ENCODE assay signal across 12 mouse cellular contexts in genomic region chr7:128359741-128360140, GRCm38 (mm10). TPM values are rescaled to one million over a fixed set of nuclear protein-coding genes. Genes with fewer than 3 reads are reported as not detected.
DNase-seq lines count a peak whose midpoint lies in the region; ATAC-seq and TF ChIP-seq lines count a peak whose summit lies in the region.
"Had no signal": no experiment of that assay in that cellular context is flagged by ENCODE, and none has a peak within 500 bp of the region (broad histone marks: within the 10 kb centered on the region; RNA-seq: fewer than 3 reads in every experiment).

No protein-coding gene starts in this region.

- DNase-seq in MEL (ENCODE audit: low read depth, low spot score): peak; percentile 24
- DNase-seq in left cerebral cortex, adult 9 months (ENCODE audit: low spot score in 2 of 2): no peak
- DNase-seq: heart, postnatal 36 days; kidney, postnatal 25 days had no signal

- TF ChIP-seq POLR2A in MEL (IDR thresholded peaks at IDR 0.05; ENCODE audit: control insufficient read depth in 1 of 2, insufficient read depth in 1 of 2, low read depth in 1 of 2, low read length in 2 of 2, poor library complexity in 1 of 2): no peak

- no peaks in the 10 kb centered on the region for H3K27me3 ChIP-seq in intestine, postnatal 0 days (replicated peaks; ENCODE audit: control insufficient read depth, insufficient read depth, low read length)
- no peaks in the 10 kb centered on the region for H3K27me3 ChIP-seq in intestine, embryonic 15.5 days (replicated peaks)
- H3K27me3 ChIP-seq in C2C12 (ENCODE audit: control insufficient read depth, insufficient read depth, insufficient read length) (no peaks in the 10 kb centered on the region), MEL (ENCODE audit: control insufficient read depth in 1 of 2, insufficient read depth in 2 of 2, low read length in 2 of 2) (peaks cover 5 to 9% of the 10 kb centered on the region in 2 experiments; a peak in 3 of 4 replicates)
- H3K27me3 ChIP-seq: midbrain, embryonic 13.5 days had no signal

- TF ChIP-seq EP300 in MEL (IDR thresholded peaks at IDR 0.05; ENCODE audit: low read depth in 1 of 2, low read length in 2 of 2): no peak

- no peak overlapping the region for H3K4me3 ChIP-seq in intestine, postnatal 0 days (ENCODE audit: low read depth, low read length)
- no peak overlapping the region for H3K4me3 ChIP-seq in intestine, embryonic 15.5 days (replicated peaks)
- H3K4me3 ChIP-seq in C2C12 (ENCODE audit: insufficient read depth, poor library complexity, severe bottlenecking) (no peak overlapping the region), MEL (ENCODE audit: control insufficient read depth in 1 of 2, insufficient read depth in 1 of 2, low read depth in 2 of 2, low read length in 2 of 2) (no peak overlapping the region), macrophage (ENCODE audit: inconsistent target) (no peak overlapping the region)
- H3K4me3 ChIP-seq: left cerebral cortex, adult 2 months; midbrain, embryonic 13.5 days had no signal

- 77% methylated on average over 9 of the region's 9 CpGs for WGBS in intestine, postnatal 0 days
- WGBS in intestine, embryonic 15.5 days: 72% methylated on average over 9 of the region's 9 CpGs
- 84% methylated on average over 9 of the region's 9 CpGs for WGBS in macrophage (ENCODE audit: missing documents)

- no peak overlapping the region for H3K27ac ChIP-seq in intestine, postnatal 0 days (ENCODE audit: low read depth, low read length)
- no peak overlapping the region for H3K27ac ChIP-seq in intestine, embryonic 15.5 days
- H3K27ac ChIP-seq in MEL (ENCODE audit: control insufficient read depth, low read depth, low read length): no peak overlapping the region
- peak overlapping the region; percentile 24; the same call in 1 of the 2 replicates for H3K27ac ChIP-seq in macrophage
- H3K27ac ChIP-seq: left cerebral cortex, adult 2 months; midbrain, embryonic 13.5 days had no signal

- ATAC-seq in intestine, postnatal 0 days: no peak
- ATAC-seq in intestine, embryonic 15.5 days: no peak
- ATAC-seq in erythroid progenitor cell, adult 5-6 weeks (replicated peaks; ENCODE audit: low FRiP score, poor library complexity, severe bottlenecking): no peak
- no peak for ATAC-seq in monocyte, adult 5-6 weeks (replicated peaks; ENCODE audit: insufficient number of reproducible peaks, low FRiP score, low TSS enrichment, poor library complexity, severe bottlenecking)
- ATAC-seq: midbrain, embryonic 13.5 days had no signal

- H3K4me2 ChIP-seq in intestine, postnatal 0 days (replicated peaks; ENCODE audit: low read depth): no peak overlapping the region
- H3K4me2 ChIP-seq in intestine, embryonic 15.5 days (replicated peaks): no peak overlapping the region
- H3K4me2 ChIP-seq: midbrain, embryonic 13.5 days had no signal

- peak; percentile 46 for TF ChIP-seq CTCF in intestine, postnatal 0 days (IDR thresholded peaks at IDR 0.05; ENCODE audit: low read depth)
- TF ChIP-seq CTCF in C2C12 (IDR thresholded peaks at IDR 0.05; ENCODE audit: control insufficient read depth, insufficient read depth, insufficient read length) (peak; percentile 9), MEL (IDR thresholded peaks at IDR 0.05 in 2 of 3, conservative IDR thresholded peaks at IDR 0.05 in 1 of 3; ENCODE audit: control insufficient read depth in 1 of 3, insufficient read depth in 1 of 3, low read depth in 2 of 3, low read length in 3 of 3, poor library complexity in 1 of 3, severe bottlenecking in 1 of 3) (peak; percentile 17 to 51 (median 47); a peak in 4 of 6 replicates)

- H3ac ChIP-seq in C2C12 (ENCODE audit: control insufficient read depth, insufficient read length, low read depth): no peak overlapping the region

- no peaks in the 10 kb centered on the region; the same call in 1 of the 2 replicates for H3K4me1 ChIP-seq in intestine, postnatal 0 days (replicated peaks; ENCODE audit: control insufficient read depth, insufficient read depth, low read length)
- H3K4me1 ChIP-seq in intestine, embryonic 15.5 days (replicated peaks): no peaks in the 10 kb centered on the region
- H3K4me1 ChIP-seq in MEL (ENCODE audit: control insufficient read depth in 1 of 2, insufficient read depth in 2 of 2, low read length in 2 of 2): peaks cover 5% of the 10 kb centered on the region in 2 experiments; a peak in 3 of 4 replicates
- H3K4me1 ChIP-seq: midbrain, embryonic 13.5 days had no signal

- no peaks in the 10 kb centered on the region for H3K79me2 ChIP-seq in C2C12 (ENCODE audit: control insufficient read depth, insufficient read depth)
- no peaks in the 10 kb centered on the region for H3K79me2 ChIP-seq in MEL (ENCODE audit: control insufficient read depth, insufficient read depth, low read length, poor library complexity)
- no peaks in the 10 kb centered on the region for H3K79me2 ChIP-seq in macrophage (ENCODE audit: inconsistent target)

- TF ChIP-seq RAD21 in MEL (IDR thresholded peaks at IDR 0.05; ENCODE audit: low read depth, low read length): peak; percentile 57

- H3K79me3 ChIP-seq in C2C12 (ENCODE audit: low read depth): no peaks in the 10 kb centered on the region

- no peak overlapping the region for H3K9ac ChIP-seq in intestine, postnatal 0 days (ENCODE audit: low read depth, low read length)
- H3K9ac ChIP-seq in intestine, embryonic 15.5 days: no peak overlapping the region
- H3K9ac ChIP-seq in MEL (ENCODE audit: control insufficient read depth, low read depth, low read length, poor library complexity, severe bottlenecking): no peak overlapping the region
- H3K9ac ChIP-seq: midbrain, embryonic 13.5 days had no signal

- H3K9me3 ChIP-seq in intestine, postnatal 0 days (ENCODE audit: control insufficient read depth): no peaks in the 10 kb centered on the region
- no peaks in the 10 kb centered on the region for H3K9me3 ChIP-seq in intestine, embryonic 15.5 days
- H3K9me3 ChIP-seq in MEL (replicated peaks; ENCODE audit: insufficient read depth, low read length): no peaks in the 10 kb centered on the region
- H3K9me3 ChIP-seq: midbrain, embryonic 13.5 days had no signal

- H3K36me3 ChIP-seq in intestine, postnatal 0 days (ENCODE audit: control insufficient read depth, insufficient read depth): no peaks in the 10 kb centered on the region
- no peaks in the 10 kb centered on the region for H3K36me3 ChIP-seq in intestine, embryonic 15.5 days
- H3K36me3 ChIP-seq in C2C12 (ENCODE audit: control insufficient read depth, insufficient read depth) (no peaks in the 10 kb centered on the region), MEL (ENCODE audit: control insufficient read depth in 1 of 2, insufficient read depth in 2 of 2, low read length in 2 of 2) (peaks cover 0 to 4% of the 10 kb centered on the region in 2 experiments; a peak in 2 of 4 replicates), macrophage (ENCODE audit: inconsistent target) (no peaks in the 10 kb centered on the region)
- H3K36me3 ChIP-seq: midbrain, embryonic 13.5 days had no signal

TF ChIP-seq in C2C12, 6 proteins besides CTCF, POLR2A, EP300 and RAD21:
- no peak for TF ChIP-seq FOSL1 (IDR thresholded peaks at IDR 0.05; ENCODE audit: insufficient read depth, low read length, poor library complexity, severe bottlenecking)
- no peak for TF ChIP-seq MYOD1 (IDR thresholded peaks at IDR 0.05; ENCODE audit: control insufficient read depth, insufficient read length, low read depth)
- TF ChIP-seq CEBPB (IDR thresholded peaks at IDR 0.05; ENCODE audit: low read depth): no peak
- TF ChIP-seq MYOG (IDR thresholded peaks at IDR 0.05; ENCODE audit: control insufficient read depth, extremely low read depth, insufficient read length): no peak
- no peak for TF ChIP-seq MAX (IDR thresholded peaks at IDR 0.05)
- TF ChIP-seq USF1 (IDR thresholded peaks at IDR 0.05; ENCODE audit: low read depth): no peak

TF ChIP-seq in MEL, 35 proteins besides CTCF, POLR2A, EP300 and RAD21 (continues in another document):
- TF ChIP-seq JUND (IDR thresholded peaks at IDR 0.05; ENCODE audit: low read depth, low read length): no peak
- no peak for TF ChIP-seq GABPA (IDR thresholded peaks at IDR 0.05; ENCODE audit: low read depth, low read length)
- TF ChIP-seq TAL1 (IDR thresholded peaks at IDR 0.05; ENCODE audit: low read length): no peak
- no peak for TF ChIP-seq KAT2A (conservative IDR thresholded peaks at IDR 0.05; ENCODE audit: low read depth, low read length)
- no peak for TF ChIP-seq MEF2A (IDR thresholded peaks at IDR 0.05; ENCODE audit: extremely low read depth, insufficient replicate concordance, low read depth, low read length, poor library complexity, severe bottlenecking)
- TF ChIP-seq CHD1 (IDR thresholded peaks at IDR 0.05; ENCODE audit: low read depth, low read length): no peak
- no peak for TF ChIP-seq MXI1 (IDR thresholded peaks at IDR 0.05; ENCODE audit: low read depth, low read length)
- no peak for TF ChIP-seq GATA1 (IDR thresholded peaks at IDR 0.05; ENCODE audit: low read depth, low read length)
- no peak for TF ChIP-seq USF2 (IDR thresholded peaks at IDR 0.05; ENCODE audit: borderline replicate concordance in 1 of 2, insufficient read depth in 1 of 2, low read depth in 1 of 2, low read length in 2 of 2)
- peak; percentile 51 for TF ChIP-seq SMC3 (IDR thresholded peaks at IDR 0.05; ENCODE audit: low read depth, low read length)
- TF ChIP-seq ZC3H11A (IDR thresholded peaks at IDR 0.05; ENCODE audit: low read depth, low read length): peak; percentile 30; the same call in 1 of the 2 replicates
- TF ChIP-seq E2F4 (IDR thresholded peaks at IDR 0.05; ENCODE audit: borderline replicate concordance, low read depth, low read length): no peak
- TF ChIP-seq TCF12 (IDR thresholded peaks at IDR 0.05; ENCODE audit: low read depth, low read length): no peak
- no peak for TF ChIP-seq BHLHE40 (IDR thresholded peaks at IDR 0.05; ENCODE audit: borderline replicate concordance, low read depth, low read length)

RNA-seq across cellular contexts. Expression of gene Rgs10, which starts 58.8 kb away (rescaled TPM):
- 20.9 and 23.8 TPM in 2 replicates for polyA plus RNA-seq in intestine, postnatal 0 days (2015; fragmentation: Nextera tagmentation; extraction: Ambion mirVana)
- polyA plus RNA-seq in intestine, embryonic 15.5 days (2015; fragmentation: Nextera tagmentation; extraction: Ambion mirVana): 26.4 and 30.5 TPM in 2 replicates
- polyA plus RNA-seq in C2C12 (2012; fragmentation: generic; extraction: Trizol) (12.9 TPM), MEL (2012; ENCODE audit: insufficient read depth in 1 of 2, insufficient read length in 2 of 2, low read depth in 1 of 2, low replicate concordance in 2 of 2, missing spikeins in 1 of 2) (10 to 100 TPM in 1 of 2 experiments, not detected in 1; 42.3 TPM), macrophage (2018) (269 to 404 TPM (median 315 TPM) in 3 replicates)
- total RNA-seq in MEL (2012; rRNA removed): 44.6 and 44.7 TPM in 2 replicates
- 100 to 1,000 TPM in 5 of 26 experiments, 10 to 100 TPM in 21; 21.3 to 162 (median 50.2) TPM for total RNA-seq in macrophage (2018; cell fraction: chromatin; rRNA removed)
- 100 to 1,000 TPM; 149 to 501 (median 221) TPM for total RNA-seq in macrophage (2018; cell fraction: cytosol; rRNA removed)
- 100 to 1,000 TPM in 3 of 26 experiments, 10 to 100 TPM in 23; 24.5 to 128 (median 54.6) TPM for total RNA-seq in macrophage (2018; cell fraction: nucleus; rRNA removed)
- total RNA-seq in erythroid progenitor cell, adult 5-6 weeks (2015; ENCODE audit: low replicate concordance): 43.2 and 50.1 TPM in 2 replicates
- 37.1 and 46.5 TPM in 2 replicates for total RNA-seq in erythroid progenitor cell, adult 5-6 weeks (2017; ENCODE audit: low replicate concordance)
- 46.9 to 71.7 TPM (median 48.9 TPM) in 3 replicates for total RNA-seq in monocyte, adult 5-6 weeks (2017)
